Mouse (Mus musculus) granulocyte monocyte progenitor cell, adult 5-6 weeks (primary cell): ENCODE results near the gene Yipf1. TPM values are rescaled to one million over a fixed set of nuclear protein-coding genes. Genes with fewer than 3 reads are reported as not detected.
A peak's percentile ranks its signal among the peaks of the same experiment; 100 is the strongest.
"Not testable (repeated sequence)": the region's sequence is repeated elsewhere in the genome, so short reads cannot be mapped to it uniquely, and the experiment has no call there.

Experiments
- ATAC-seq: replicated peaks from 2 replicates; pipeline ENCODE4 v1.8.0; 2016; ENCODE audit warnings: mild to moderate bottlenecking, moderate TSS enrichment, inconsistent platforms; ENCODE audit not compliant: poor library complexity, severe bottlenecking
- total RNA-seq, 2 experiments: library from RNA; stranded (forward) in 1 of 2; stranded (reverse) in 1 of 2; fragments of 200-712, 200-1000 nt in 1 of 2; fragments of >200 nt in 1 of 2; fragmentation: Nextera tagmentation in 1 of 2; gene quantifications; 2 replicates each; pipeline ENCODE4 v1.2.3; 2014 to 2017

Yipf1 gene
- total RNA-seq, 2 experiments from 2014 or later: 32.0 to 44.1 TPM

- ATAC-seq: no peak
Measured at GRCm38 (mm10) chr4:107318646-107319045, 4.5 kb downstream of the Yipf1 start.

- no peak for ATAC-seq
Measured at GRCm38 (mm10) chr4:107321041-107321440, 6.9 kb downstream of the Yipf1 start.

GRCm38 (mm10) chr4:107323113-107323512 lies 8.9 kb downstream of the Yipf1 start:
- ATAC-seq: no peak

DNA sequence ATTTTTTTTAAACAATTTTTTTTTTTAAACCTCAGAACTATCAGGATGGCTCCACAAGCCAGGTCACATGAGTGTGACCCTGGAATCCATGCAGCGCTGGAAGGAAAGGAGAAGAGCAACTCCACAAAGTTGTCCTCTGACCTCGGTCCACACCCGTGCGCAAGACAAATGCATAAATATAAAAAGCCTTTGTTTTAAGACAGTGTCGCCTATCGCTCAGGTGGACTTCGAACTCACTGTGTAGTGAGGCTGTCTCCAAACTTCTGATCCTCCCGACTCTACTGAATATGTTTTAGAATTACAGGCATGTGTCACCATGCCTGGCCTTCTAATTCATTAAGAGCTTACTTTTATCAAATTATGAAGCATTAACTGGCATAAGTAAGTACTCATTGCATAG lies 14.4 kb downstream of the Yipf1 start:
- no peak for ATAC-seq

DNA sequence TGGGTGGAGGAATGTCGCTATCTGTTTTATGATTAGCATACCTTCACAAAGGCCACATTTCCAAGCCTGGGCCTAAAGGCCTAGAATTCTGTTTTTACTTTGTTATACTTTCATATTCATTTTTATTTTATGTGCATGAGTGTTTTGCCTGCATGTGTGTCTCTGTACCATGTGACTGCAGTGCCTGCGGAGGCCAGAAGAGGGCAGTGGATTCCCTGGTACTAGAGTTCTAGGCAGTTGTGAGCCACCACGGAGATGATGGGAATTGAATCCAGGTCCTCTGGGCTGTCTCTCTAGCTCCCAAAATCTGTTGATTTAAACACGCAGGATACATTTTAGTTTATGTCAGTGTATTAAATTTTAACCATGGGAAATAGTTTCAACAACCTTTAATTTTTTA lies 19.4 kb downstream of the Yipf1 start:
- no peak for ATAC-seq

GRCm38 (mm10) chr4:107336356-107336755 lies 22.2 kb downstream of the Yipf1 start:
- no peak for ATAC-seq

DNA sequence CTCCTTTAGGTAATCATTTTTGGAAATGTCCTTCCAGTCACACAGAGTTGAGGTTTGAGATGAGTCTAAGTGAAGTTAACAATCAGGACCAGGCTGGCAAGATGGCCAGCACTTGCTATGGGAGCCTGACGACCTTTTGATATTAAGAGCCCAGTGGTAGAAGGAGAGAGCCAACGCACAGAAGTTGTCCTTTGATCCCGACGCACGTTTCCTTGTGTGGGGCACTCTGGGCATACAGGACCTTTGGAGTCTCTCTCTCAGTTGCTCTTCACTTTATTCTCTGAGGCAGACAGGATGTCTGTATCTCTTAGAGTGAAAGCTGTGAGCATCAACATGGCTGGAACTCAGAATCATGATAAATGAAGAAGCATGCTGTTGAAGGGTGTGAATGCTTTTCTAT lies 23.3 kb downstream of the Yipf1 start:
- ATAC-seq: no peak

DNA sequence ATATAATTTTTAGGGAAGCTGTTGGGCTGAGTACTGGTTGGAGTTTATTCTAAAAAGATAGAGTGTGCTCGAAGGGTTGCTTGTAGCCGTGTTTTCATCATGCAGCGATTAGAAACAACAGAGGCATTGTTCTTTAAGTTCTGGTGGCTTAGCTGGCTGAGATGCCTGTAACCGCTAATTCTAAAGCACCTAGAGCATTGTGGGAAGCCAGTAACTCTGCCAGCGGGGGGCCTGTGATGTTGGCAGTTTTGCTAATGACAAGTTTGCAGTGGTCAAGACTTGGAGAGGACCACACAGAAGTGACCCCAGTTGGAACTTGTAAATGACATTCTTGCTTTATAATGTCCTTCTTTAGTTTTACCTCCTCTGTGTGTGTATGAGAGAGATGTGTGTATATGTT lies 27.2 kb downstream of the Yipf1 start:
- ATAC-seq: no peak

- ATAC-seq: no peak
Measured at GRCm38 (mm10) chr4:107344612-107345011, 30.4 kb downstream of the Yipf1 start.

DNA sequence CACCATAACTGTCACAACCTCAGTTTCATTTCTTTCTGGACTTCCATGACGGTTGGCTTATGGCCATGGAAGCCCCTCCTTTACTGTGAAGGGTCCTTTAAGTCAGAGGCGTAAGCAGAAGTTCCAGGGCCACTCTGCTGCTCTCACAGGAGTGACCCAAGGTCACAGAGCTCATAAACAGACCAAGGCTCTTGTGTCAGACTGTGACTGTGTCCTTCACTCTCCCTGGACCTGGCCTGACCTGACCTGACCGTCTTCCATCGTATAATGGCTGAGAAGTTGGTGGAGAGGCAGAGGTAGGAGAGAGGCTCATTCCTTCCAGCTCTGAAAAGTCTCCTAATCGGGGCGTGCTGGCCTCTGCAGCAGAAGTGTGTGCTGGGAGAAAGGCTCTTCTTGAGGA lies 33.1 kb downstream of the Yipf1 start:
- ATAC-seq: no peak

- ATAC-seq: no peak
Measured at GRCm38 (mm10) chr4:107348529-107349310, 34.6 kb downstream of the Yipf1 start.

DNA sequence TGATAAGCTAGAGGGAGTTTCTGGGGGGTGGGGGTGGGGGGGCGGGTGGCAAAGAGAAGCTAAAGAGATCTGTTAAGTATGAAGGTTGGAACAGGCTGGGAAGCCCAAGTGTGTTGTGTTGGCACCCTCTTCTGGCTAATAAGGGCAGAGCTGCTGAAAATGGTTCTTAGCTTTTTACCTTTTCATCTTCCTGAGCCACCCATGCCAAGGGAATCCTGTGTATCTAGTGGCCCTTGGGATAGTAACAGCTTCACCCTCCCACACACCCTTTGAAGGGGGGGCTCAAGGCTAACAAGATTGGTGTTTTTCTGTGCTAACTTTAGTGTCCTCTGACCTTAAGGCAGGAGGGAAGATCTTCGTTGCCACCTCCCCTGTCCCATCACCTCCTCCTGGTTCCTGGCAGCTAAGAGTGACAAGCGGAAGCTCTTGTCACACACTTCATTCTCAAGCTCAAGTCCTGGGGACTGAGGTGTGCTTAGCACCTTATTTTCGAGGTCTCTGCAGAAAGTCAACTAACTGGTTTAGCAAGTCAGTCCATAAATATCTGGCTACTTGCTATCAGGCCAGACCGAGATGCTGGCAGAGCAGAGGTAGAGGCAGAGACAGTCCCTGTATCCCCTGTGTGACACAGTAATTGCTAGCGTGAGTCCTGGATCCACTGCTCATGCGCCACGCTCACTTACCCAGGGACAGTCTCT lies 35.3 kb downstream of the Yipf1 start:
- peak; percentile 65 for ATAC-seq

DNA sequence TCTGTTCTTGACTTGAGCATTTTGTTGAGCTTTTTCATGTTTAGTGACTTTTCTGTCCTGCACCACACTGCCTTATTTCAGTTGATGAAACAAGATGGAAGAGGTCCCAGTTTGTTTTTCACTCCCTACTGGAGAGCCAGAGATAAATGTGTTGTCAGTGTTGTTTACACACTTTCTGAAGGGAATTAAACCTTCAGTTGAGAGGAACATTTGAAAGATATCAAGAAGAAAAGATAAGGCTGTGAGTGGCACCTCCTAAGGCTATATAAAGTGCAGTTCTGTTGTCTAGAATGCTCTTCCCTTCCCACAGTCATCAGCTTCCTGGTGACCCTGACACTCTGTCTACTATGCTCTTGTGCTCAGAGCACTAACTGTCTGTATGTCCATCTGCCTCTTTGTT lies 37.2 kb downstream of the Yipf1 start:
- ATAC-seq: no peak

GRCm38 (mm10) chr4:107353612-107354011 lies 39.4 kb downstream of the Yipf1 start:
- ATAC-seq: no peak

DNA sequence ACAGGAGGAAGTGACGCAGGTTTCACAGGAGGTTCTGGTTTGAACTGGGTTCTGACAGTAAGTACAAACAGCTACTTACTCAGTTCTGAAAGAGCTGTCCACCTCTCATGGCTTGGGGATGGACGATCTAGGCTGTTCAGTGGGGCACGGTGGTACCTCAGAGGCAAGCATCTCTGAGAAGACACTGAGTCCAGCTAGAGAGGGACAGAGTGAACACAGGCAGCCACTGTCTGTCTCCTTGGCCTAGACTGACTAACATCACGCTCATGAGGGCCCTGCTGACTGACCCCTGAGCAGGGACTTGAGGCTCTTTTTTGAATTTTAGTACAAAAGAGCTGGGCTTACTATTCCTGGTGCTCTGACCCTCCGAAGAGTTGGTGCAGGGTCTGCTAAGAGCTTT lies 40.0 kb downstream of the Yipf1 start:
- no peak for ATAC-seq

DNA sequence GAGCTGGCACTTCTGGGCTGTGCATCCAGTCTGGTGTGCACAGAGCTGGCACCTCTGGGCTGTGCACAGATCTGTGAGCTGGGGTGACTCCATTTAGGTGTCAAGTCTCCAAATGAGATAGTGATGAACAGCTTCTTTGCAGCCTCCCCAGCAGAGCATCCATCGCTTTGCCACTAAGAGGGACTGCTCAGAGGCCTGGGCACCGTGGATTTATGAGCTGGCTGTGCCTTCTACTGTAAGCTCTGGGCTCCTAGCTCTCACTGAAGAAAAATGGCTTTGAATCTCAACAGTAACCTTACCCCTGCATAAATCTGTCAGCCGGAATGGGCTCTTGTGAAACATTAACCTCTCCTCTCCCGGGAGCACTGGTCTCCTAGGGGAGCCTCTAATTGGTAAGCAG lies 40.4 kb downstream of the Yipf1 start:
- no peak for ATAC-seq

DNA sequence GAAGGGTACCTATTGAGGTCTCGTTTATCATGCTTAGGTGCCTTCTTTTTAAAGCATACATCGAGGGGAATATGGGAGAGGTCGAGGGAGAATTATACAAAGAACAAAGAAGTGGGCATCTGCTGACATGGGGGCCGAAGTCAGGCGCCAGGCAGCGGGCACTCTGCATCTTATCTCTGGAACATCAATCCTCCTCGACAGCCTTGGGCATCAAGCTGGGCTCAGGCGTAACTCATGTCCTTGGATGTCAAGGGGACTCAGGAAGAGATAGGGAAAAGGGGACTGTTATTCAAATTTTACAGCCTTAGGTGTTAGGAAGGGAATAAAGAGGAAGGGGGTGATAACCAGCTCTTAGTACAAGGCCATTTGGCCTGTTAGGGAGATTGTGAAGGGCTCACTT lies 43.0 kb downstream of the Yipf1 start:
- not testable (repeated sequence) for ATAC-seq

DNA sequence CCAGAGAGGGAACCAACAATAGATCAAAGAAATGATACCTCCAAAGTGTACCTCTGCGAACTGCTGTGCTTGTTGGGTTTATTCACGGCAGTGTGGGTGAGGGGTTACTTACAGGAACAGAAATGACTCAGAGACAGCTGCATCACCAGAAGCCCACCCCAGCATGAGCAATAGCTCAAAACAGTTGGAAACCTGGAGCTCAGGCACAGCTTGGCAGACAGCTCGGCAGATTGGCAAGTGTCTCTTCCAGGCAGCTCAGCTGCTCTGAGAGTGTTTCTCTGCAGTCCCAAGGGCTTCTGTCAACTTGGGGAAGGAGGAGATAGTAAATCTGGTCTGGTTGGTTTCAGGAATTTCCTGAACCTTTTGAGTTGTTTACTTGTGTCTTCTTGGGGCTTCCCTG lies 44.3 kb downstream of the Yipf1 start:
- ATAC-seq: no peak

- ATAC-seq: peak; percentile 29
Measured at GRCm38 (mm10) chr4:107360457-107361145, 46.4 kb downstream of the Yipf1 start.

GRCm38 (mm10) chr4:107362755-107363154 lies 48.6 kb downstream of the Yipf1 start:
- ATAC-seq: no peak

DNA sequence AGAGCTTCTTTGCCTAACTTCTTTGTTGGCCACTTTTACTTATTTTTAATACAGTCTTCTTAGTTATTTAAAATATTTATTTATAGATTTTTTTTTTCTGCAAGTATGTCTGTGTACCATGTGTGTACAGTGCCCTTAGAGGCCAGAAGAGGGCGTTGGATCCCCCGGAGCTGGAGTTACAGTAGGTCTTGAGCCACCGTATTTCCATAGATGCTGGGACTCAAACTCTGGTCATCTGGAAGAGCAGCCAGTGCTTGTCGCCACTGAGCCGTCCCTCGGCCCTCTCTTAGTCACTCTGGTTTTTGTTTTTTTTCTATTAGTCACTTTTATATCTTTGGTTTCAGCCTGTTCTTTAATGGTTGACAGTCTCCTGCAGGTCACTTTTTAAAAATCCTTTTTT lies 49.4 kb downstream of the Yipf1 start:
- no peak for ATAC-seq
